Mouse (Mus musculus) kidney, embryonic 14.5 days (tissue): ENCODE measurements at regions not wholly inside any gene's neighbourhood (a gene's known extent, or its start where the extent isn't known, plus 50 kb on each side); places are given as distances from the start of the nearest gene placed in this dataset.

Experiments
- ATAC-seq: fragments of 200-750 bp; cut with Nextera tagmentation; 2 replicates; pipeline ENCODE4 v1.8.0; 2017; ENCODE audit warnings: moderate number of reproducible peaks, mild to moderate bottlenecking, moderate TSS enrichment, moderate library complexity; ENCODE audit not compliant: low FRiP score, low TSS enrichment
- H3K27ac ChIP-seq: fragments of 300-500 bp; sonication (generic); 2 replicates; pipeline ENCODE4 v1.5.1; 2014; ENCODE audit warnings: low read depth, mild to moderate bottlenecking, low read length, moderate library complexity, mixed read lengths
- H3K27me3 ChIP-seq: fragments of 300-500 bp; sonication (generic); 2 replicates; pipeline ENCODE4 v1.6.1; 2014; ENCODE audit warnings: mild to moderate bottlenecking, low read length; ENCODE audit not compliant: control insufficient read depth, insufficient read depth
- H3K36me3 ChIP-seq: fragments of 300-500 bp; sonication (generic); 2 replicates; pipeline ENCODE4 v1.6.1; 2014; ENCODE audit warnings: low read length, mixed read lengths; ENCODE audit not compliant: control insufficient read depth, insufficient read depth
- H3K4me1 ChIP-seq: fragments of 300-500 bp; sonication (generic); 2 replicates; pipeline ENCODE4 v1.6.1; 2014; ENCODE audit warnings: low read length, mixed read lengths; ENCODE audit not compliant: control insufficient read depth, insufficient read depth
- H3K4me2 ChIP-seq: fragments of 300-500 bp; sonication (generic); replicated peaks from 2 replicates; pipeline ENCODE4 v1.6.1; 2014; ENCODE audit warnings: low read depth, mild to moderate bottlenecking, low read length
- H3K4me3 ChIP-seq: fragments of 300-500 bp; sonication (generic); 2 replicates; pipeline ENCODE4 v1.5.1; 2014; ENCODE audit warnings: mild to moderate bottlenecking, low read length
- H3K9ac ChIP-seq: fragments of 300-500 bp; sonication (generic); 2 replicates; pipeline ENCODE4 v1.6.1; 2014; ENCODE audit warnings: low read depth, mild to moderate bottlenecking, low read length, moderate library complexity
- H3K9me3 ChIP-seq: fragments of 300-500 bp; sonication (generic); 2 replicates; pipeline ENCODE4 v1.6.1; 2016; ENCODE audit warnings: low read length; ENCODE audit not compliant: control insufficient read depth
- WGBS: fragments of 180-500 bp; shearing (Covaris S2); extraction: QIAGEN DNeasy Blood & Tissue Kit; methylation state at CpG from one replicate; pipeline ENCODE4 v1.1.7; 2014; 5-methylcytosine and 5-hydroxymethylcytosine counted together

GRCm38 (mm10) chr14:120637486-120638125, 159.4 kb downstream of the Rap2a start:
- Histone ChIP-seq H3K27ac (no peak overlapping the region), H3K4me2 (no peak overlapping the region), H3K27me3 (no peaks in the 10 kb centered on the region), H3K9me3 (no peaks in the 10 kb centered on the region), H3K9ac (no peak overlapping the region), H3K36me3 (no peaks in the 10 kb centered on the region), H3K4me3 (no peak overlapping the region), H3K4me1 (no peaks in the 10 kb centered on the region)
- 55% methylated on average over 13 of the region's 13 CpGs for whole genome bisulfite sequencing
- ATAC-seq = no peak

- H3K4me2 ChIP-seq = no peak overlapping the region
- ATAC-seq = no peak
Observed at GRCm38 (mm10) chr14:120642591-120642990, 164.3 kb downstream of the Rap2a start.

GRCm38 (mm10) chr14:120652034-120652433, 173.8 kb downstream of the Rap2a start:
- Histone ChIP-seq H3K27ac (no peak overlapping the region), H3K27me3 (no peaks in the 10 kb centered on the region), H3K9me3 (no peaks in the 10 kb centered on the region), H3K4me3 (no peak overlapping the region), H3K36me3 (no peaks in the 10 kb centered on the region), H3K9ac (no peak overlapping the region), H3K4me2 (no peak overlapping the region), H3K4me1 (no peaks in the 10 kb centered on the region)
- 85% methylated on average over 7 of the region's 7 CpGs for WGBS
- no peak for ATAC-seq

More at GRCm38 (mm10) chr14:120642591-120642990, 164.3 kb downstream of the Rap2a start:
- Histone ChIP-seq H3K36me3 (no peaks in the 10 kb centered on the region), H3K27ac (no peak overlapping the region), H3K9me3 (no peaks in the 10 kb centered on the region), H3K4me3 (no peak overlapping the region), H3K9ac (no peak overlapping the region), H3K4me1 (no peaks in the 10 kb centered on the region), H3K27me3 (no peaks in the 10 kb centered on the region)
- WGBS = 90% methylated on average over 5 of the region's 5 CpGs

GRCm38 (mm10) chr14:120660321-120660781, 182.1 kb downstream of the Rap2a start:
- no peaks in the 10 kb centered on the region for H3K4me1 ChIP-seq
- no peak for ATAC-seq
- WGBS = 65% methylated on average over 6 of the region's 6 CpGs
- no peaks in the 10 kb centered on the region for H3K36me3 ChIP-seq
- no peak overlapping the region for H3K4me3 ChIP-seq
- H3K27ac ChIP-seq = no peak overlapping the region
- H3K9ac ChIP-seq = no peak overlapping the region
- no peaks in the 10 kb centered on the region for H3K9me3 ChIP-seq
- no peaks in the 10 kb centered on the region for H3K27me3 ChIP-seq
- no peak overlapping the region for H3K4me2 ChIP-seq

DNA sequence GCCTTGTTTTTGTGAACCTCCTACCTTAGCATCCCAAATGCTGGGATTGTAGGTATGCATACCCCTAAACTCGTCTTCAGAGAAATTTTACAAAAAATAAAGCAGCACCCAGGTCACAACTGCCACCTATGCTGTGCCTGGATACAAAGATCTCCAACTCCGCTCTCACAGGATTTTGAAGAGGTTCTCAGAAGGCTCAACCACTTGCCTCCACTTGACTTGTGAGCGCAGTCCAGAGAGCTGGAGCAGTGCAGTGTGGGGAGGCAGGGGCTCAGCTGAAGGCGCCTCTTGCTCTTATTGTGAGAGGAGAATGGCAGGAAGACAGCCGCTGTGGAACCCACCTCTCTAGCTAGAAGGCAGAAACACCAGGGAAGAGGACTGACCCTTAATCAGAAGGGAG, 182.9 kb downstream of the Rap2a start:
- Histone ChIP-seq H3K4me3 (no peak overlapping the region), H3K27ac (no peak overlapping the region), H3K4me2 (no peak overlapping the region), H3K9ac (no peak overlapping the region), H3K4me1 (no peaks in the 10 kb centered on the region), H3K36me3 (no peaks in the 10 kb centered on the region), H3K9me3 (no peaks in the 10 kb centered on the region), H3K27me3 (no peaks in the 10 kb centered on the region)
- ATAC-seq = no peak
- 85% methylated on average over 5 of the region's 5 CpGs for WGBS

- no peak for ATAC-seq
- 73% methylated on average over 5 of the region's 5 CpGs for WGBS
Observed at GRCm38 (mm10) chr14:120669665-120670064, 191.4 kb downstream of the Rap2a start.

DNA sequence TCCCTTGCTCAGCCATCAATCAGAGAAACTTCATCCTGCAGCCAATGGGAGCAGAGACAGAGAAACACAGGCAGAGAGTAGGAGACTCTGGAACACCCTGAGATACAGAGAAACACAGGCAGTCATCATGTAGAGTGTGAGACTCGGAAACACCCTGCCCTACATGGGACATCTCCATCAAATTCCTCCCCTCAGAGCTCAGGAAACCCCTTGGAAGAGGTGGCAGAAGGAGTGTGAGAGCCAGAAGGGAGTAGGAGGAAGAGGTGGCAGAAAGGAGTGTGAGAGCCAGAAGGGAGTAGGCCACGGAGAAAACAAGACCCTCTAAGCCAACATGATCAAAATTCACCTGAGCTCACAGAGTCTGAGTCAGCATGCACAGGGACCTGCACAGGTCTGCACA, 197.5 kb downstream of the Rap2a start:
- no peaks in the 10 kb centered on the region for H3K4me1 ChIP-seq
- no peaks in the 10 kb centered on the region for H3K36me3 ChIP-seq
- H3K9ac ChIP-seq = no peak overlapping the region
- no peaks in the 10 kb centered on the region for H3K9me3 ChIP-seq
- no peaks in the 10 kb centered on the region for H3K27me3 ChIP-seq
- H3K4me2 ChIP-seq = no peak overlapping the region
- H3K27ac ChIP-seq = no peak overlapping the region
- WGBS = 74% methylated on average over 2 of the region's 2 CpGs
- H3K4me3 ChIP-seq = no peak overlapping the region
- ATAC-seq = no peak

More at GRCm38 (mm10) chr14:120669665-120670064, 191.4 kb downstream of the Rap2a start:
- H3K36me3 ChIP-seq = no peaks in the 10 kb centered on the region
- H3K4me2 ChIP-seq = no peak overlapping the region
- no peaks in the 10 kb centered on the region for H3K9me3 ChIP-seq
- no peaks in the 10 kb centered on the region for H3K4me1 ChIP-seq
- no peak overlapping the region for H3K4me3 ChIP-seq
- H3K9ac ChIP-seq = no peak overlapping the region
- no peak overlapping the region for H3K27ac ChIP-seq
- H3K27me3 ChIP-seq = no peaks in the 10 kb centered on the region

DNA sequence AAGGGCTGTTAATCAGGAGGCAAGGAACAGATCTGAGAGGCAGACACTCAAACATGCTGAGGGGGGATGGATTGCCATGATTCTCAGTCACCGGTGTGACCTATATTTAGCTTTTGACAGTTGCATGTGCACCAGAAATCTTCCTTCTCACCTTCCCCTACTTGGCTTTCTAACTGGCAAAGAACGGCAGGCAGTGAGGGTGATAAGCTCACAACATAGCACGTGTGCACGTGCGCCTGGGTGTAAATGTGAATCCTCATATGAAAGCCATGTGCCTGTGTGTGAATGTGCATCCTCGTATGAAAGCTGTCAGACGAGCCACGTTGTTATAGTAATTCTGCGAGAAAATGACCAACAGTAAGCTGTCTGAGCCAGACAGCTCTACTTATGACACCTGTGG, 200.3 kb downstream of the Rap2a start:
- 85% methylated on average over 9 of the region's 9 CpGs for WGBS
- H3K27ac ChIP-seq = no peak overlapping the region
- ATAC-seq = no peak
- no peaks in the 10 kb centered on the region for H3K4me1 ChIP-seq
- H3K36me3 ChIP-seq = no peaks in the 10 kb centered on the region
- H3K27me3 ChIP-seq = no peaks in the 10 kb centered on the region
- H3K9me3 ChIP-seq = no peaks in the 10 kb centered on the region
- no peak overlapping the region for H3K4me2 ChIP-seq
- no peak overlapping the region for H3K9ac ChIP-seq
- H3K4me3 ChIP-seq = no peak overlapping the region

DNA sequence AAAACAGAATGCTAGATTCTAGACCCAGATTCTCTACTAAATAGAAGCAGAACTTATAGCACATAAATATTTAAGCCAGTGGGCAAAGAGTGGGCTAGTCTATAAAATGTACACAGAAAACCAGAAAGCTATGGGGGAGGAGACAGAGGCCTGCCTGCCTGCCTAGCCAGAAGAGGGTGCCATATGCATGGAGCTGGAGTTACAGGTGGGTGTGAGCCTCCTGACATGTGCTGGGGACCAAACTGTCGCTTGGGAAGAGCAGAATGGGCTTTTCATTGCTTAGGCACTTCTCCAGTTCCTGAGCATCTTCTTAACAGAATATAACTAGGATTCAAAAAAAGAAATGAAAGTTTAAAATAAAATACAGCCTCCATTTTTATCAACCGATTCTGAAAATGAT, 200.8 kb downstream of the Rap2a start:
- Histone ChIP-seq H3K9me3 (no peaks in the 10 kb centered on the region), H3K4me1 (no peaks in the 10 kb centered on the region), H3K27ac (no peak overlapping the region), H3K36me3 (no peaks in the 10 kb centered on the region), H3K4me3 (no peak overlapping the region), H3K4me2 (no peak overlapping the region), H3K27me3 (no peaks in the 10 kb centered on the region), H3K9ac (no peak overlapping the region)
- no peak for ATAC-seq
- WGBS = 77% methylated on average over 2 of the region's 2 CpGs
